14 mouse cellular contexts compared by ENCODE assay signal in the genomic region with DNA sequence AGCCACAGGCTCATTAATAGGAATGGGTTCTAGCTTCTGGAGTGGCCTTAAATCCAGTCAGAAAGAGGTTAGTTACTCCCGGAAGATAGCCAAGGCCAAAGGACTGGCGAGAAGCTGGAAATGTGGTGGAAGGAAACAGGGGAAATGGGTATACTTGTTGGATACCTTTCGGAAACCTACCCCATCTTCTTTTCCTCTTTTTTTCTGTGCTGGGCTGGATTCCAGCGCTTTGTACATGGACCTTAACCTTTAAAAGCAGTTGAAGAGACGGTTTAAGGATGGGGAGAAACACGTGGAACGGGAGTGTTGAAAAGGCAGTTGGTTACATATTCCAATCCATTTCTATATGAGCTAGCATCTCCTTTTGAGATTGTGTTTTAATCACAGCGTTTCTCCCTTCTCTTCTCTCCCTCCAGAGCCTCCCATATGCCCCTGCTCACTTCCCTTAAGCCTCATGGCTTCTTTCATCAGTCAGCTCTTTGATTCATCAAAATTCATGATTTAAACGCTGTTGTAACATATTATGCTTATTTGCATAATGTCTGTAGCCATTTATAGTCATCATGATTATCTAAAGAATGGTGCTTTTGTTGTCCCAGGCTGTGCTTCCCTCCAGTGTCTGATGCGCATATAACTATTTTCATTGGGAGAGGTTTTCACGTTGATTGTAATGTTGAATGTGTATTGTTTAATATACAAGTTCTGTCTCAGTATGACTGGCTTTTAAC. TPM values are rescaled to one million over a fixed set of nuclear protein-coding genes. Genes with fewer than 3 reads are reported as not detected.
A peak's percentile ranks its signal among the peaks of the same experiment; 100 is the strongest.
DNase-seq lines count a peak whose midpoint lies in the region; ATAC-seq lines count a peak whose summit lies in the region.
"Had no signal": no experiment of that assay in that cellular context is flagged by ENCODE, and none has a peak within 500 bp of the region (broad histone marks: within the 10 kb centered on the region; RNA-seq: fewer than 3 reads in every experiment).

No protein-coding gene starts in this region.

- H3K36me3 ChIP-seq in forebrain, embryonic 12.5 days (replicated peaks), result no peaks in the 10 kb centered on the region
- H3K36me3 ChIP-seq in forebrain, embryonic 10.5 days (replicated peaks), result no peaks in the 10 kb centered on the region
- H3K36me3 ChIP-seq: lung, embryonic 15.5 days had no signal

- H3K27ac ChIP-seq in forebrain, embryonic 12.5 days, result peak overlapping the region; percentile 13; the same call in 1 of the 2 replicates
- H3K27ac ChIP-seq in forebrain, embryonic 10.5 days, result no peak overlapping the region
- H3K27ac ChIP-seq: lung, embryonic 15.5 days had no signal

- no peak for DNase-seq in forebrain, embryonic 10.5 days (ENCODE audit: extremely low spot score, low spot score)
- DNase-seq in kidney, postnatal 14 days, result peak; percentile 27
- no peak for DNase-seq in kidney, postnatal 10 days
- peak; percentile 26 for DNase-seq in retina, postnatal 1 day
- no peak for DNase-seq in retina, embryonic 14.5 days (ENCODE audit: low spot score)
- no peak for DNase-seq in urinary bladder, postnatal 36 days (ENCODE audit: low spot score in 2 of 2)
- DNase-seq: cerebellum, postnatal 10 days; heart, adult 18-20 months; heart, postnatal 10 days; thymus, postnatal 14 days had no signal

- no peak overlapping the region for H3K9ac ChIP-seq in forebrain, embryonic 12.5 days
- H3K9ac ChIP-seq: lung, embryonic 15.5 days had no signal

- H3K27me3 ChIP-seq in forebrain, embryonic 12.5 days, result no peaks in the 10 kb centered on the region
- no peaks in the 10 kb centered on the region for H3K27me3 ChIP-seq in forebrain, embryonic 10.5 days (ENCODE audit: poor library complexity, severe bottlenecking)
- H3K27me3 ChIP-seq: lung, embryonic 15.5 days had no signal

- no peak for ATAC-seq in forebrain, embryonic 12.5 days (ENCODE audit: low FRiP score)
- ATAC-seq in erythroid progenitor cell, adult 5-6 weeks (replicated peaks; ENCODE audit: low FRiP score, poor library complexity, severe bottlenecking), result no peak
- ATAC-seq: intestine, embryonic 16.5 days had no signal

- H3K4me2 ChIP-seq in forebrain, embryonic 12.5 days, result no peak overlapping the region
- H3K4me2 ChIP-seq: lung, embryonic 15.5 days had no signal

- WGBS in forebrain, embryonic 12.5 days, result 73% methylated on average over 11 of the region's 11 CpGs
- WGBS in forebrain, embryonic 10.5 days, result 92% methylated on average over 11 of the region's 11 CpGs

- H3K4me3 ChIP-seq in forebrain, embryonic 12.5 days (replicated peaks), result no peak overlapping the region
- no peak overlapping the region for H3K4me3 ChIP-seq in forebrain, embryonic 10.5 days
- H3K4me3 ChIP-seq: lung, embryonic 15.5 days had no signal

- H3K9me3 ChIP-seq in forebrain, embryonic 12.5 days, result no peaks in the 10 kb centered on the region
- H3K9me3 ChIP-seq in forebrain, embryonic 10.5 days, result no peaks in the 10 kb centered on the region
- H3K9me3 ChIP-seq: lung, embryonic 15.5 days had no signal

- H3K4me1 ChIP-seq in forebrain, embryonic 12.5 days, result peaks cover 23% of the 10 kb centered on the region
- peaks cover 30% of the 10 kb centered on the region for H3K4me1 ChIP-seq in forebrain, embryonic 10.5 days
- H3K4me1 ChIP-seq: lung, embryonic 15.5 days had no signal

RNA-seq across cellular contexts. Expression of gene Bmp2k, which starts 18.5 kb away (rescaled TPM):
- polyA plus RNA-seq in forebrain, embryonic 12.5 days (2016; fragmentation: Nextera tagmentation; extraction: Ambion mirVana), result 9.2 TPM in 2 replicates
- polyA plus RNA-seq in forebrain, embryonic 10.5 days (2016; fragmentation: Nextera tagmentation; extraction: Ambion mirVana), result 8.7 and 8.8 TPM in 2 replicates
- 126 and 140 TPM in 2 replicates for total RNA-seq in erythroid progenitor cell, adult 5-6 weeks (2015; ENCODE audit: low replicate concordance)
- 96.1 and 111 TPM in 2 replicates for total RNA-seq in erythroid progenitor cell, adult 5-6 weeks (2017; ENCODE audit: low replicate concordance)

Comparison
In these comparisons a context has a peak if more than half of its experiments do, and no peak if none do; other contexts are left out.
1. DNase-seq: peak in kidney, postnatal 14 days (single experiment) and retina, postnatal 1 day (single experiment); none in forebrain, embryonic 10.5 days (single experiment), kidney, postnatal 10 days (single experiment), retina, embryonic 14.5 days (single experiment) and urinary bladder, postnatal 36 days (0 of 2).